Mouse (Mus musculus) cerebellum, adult 11-12 months (tissue): ENCODE measurements around the gene Mrps22.

ENCODE experiments used
- DNase-seq: peaks from one replicate; pipeline ENCODE4 v3.0.0; 2022

The Mrps22 gene

GRCm38 (mm10) chr9:98601156-98601836 lies at the start of gene Mrps22:
Mrps22 (minus strand) TSS chr9:98601660.
- peak; percentile 67 for DNase-seq

DNA sequence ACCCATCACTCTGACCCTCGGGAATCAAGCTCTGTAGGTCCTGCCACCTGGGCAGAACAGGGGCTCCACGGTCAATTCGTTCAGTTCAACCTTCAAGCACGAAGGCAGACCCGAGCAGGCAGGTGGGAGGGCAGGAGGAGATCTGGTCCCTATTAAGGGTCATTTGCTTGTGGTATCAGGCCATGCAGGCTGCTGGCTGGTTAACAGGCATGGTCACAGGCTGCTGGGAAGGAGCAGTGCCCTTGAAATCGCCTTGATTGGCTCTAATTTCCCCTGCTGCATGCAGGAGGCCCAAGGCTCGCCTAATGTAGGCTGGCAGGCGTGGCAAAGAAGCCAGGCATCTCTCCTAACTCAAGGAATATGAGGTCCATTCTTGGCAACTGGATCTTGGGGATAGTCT lies 49.1 kb upstream of the Mrps22 start:
- DNase-seq: no peak

DNA sequence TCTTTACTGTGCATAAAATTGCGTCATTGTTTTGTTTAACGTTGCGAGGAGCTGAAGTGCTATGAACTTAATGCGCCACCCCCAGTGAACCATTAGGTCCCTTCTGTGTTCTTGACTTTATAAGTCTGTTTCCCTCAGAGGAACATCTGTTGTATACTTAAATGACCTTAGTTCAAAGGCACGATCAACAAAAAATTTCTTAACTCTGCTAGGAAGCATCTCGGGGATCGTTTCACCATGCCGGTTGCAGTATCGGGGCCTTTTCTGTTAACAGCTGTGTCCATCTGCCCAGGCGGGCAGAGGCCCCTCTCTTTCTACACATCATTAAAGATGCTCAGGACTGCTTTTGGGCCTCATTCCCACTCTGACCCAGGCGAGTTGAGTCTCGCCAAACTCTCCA lies 46.0 kb upstream of the Mrps22 start:
- no peak for DNase-seq

- peak; percentile 5 for DNase-seq
Observed at GRCm38 (mm10) chr9:98645750-98646149, 44.3 kb upstream of the Mrps22 start.

DNA sequence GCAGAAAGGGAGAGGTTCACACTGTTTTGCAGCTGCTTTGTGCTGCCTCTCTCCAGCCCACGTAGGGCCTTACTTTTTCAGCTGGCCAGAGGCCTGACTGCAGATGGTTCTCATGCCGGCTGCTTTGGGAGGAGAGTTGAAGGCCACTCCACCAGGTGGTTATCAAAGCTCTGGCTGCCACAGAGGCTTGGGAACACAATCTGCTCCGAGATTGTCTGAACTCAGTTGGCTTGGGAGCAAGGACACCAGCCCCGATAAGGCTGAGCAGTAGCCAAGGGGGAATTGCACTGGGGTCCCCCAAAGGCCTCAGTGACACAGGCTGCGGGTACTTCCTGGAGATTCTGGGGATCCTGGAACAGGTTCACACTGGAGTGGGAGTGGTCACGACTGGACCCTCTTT lies 40.7 kb upstream of the Mrps22 start:
- no peak for DNase-seq

DNA sequence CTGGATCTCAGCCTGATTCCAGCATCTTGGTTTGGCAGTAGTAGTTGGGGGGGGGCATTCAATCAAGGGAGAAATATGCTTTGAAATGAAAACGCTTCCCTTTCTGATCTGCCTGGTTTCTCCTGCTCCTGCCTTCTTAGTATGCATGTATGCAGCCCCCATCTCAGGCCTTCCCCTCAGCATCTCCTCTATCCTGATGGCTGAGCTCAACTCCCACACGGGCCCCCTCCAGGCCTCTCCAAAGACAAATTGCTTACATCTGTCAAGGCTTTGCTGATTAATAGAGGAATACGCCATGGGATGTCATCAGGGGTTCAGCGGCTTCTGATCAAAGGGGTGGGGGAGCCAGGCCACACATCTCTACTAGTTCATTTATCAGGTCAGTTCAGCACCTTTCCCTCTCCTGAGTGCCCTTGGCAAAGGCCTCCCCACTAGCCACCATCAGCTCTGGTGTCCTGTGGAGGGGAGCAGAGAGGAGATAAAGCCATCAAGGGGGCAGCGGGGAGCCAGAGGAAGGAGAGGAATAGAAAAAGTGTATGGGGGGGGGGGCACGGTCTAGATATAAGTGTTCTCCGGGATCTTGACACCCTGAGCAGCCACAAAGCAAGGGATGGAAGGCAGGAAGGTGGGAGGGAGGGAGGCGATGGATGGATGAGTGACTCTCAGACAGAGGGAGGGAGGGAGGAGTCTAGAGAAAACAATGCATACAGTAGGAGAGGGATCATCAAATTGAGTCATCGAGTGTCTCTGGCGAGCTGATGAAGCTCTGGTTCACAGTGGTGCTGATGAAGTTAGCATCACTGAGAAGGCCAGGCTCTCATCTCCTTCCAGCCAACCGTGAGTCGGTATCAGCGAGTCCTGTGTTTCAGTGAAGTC lies 32.1 kb upstream of the Mrps22 start:
- no peak for DNase-seq

- DNase-seq: no peak
Observed at GRCm38 (mm10) chr9:98628480-98628879, 27.0 kb upstream of the Mrps22 start.

GRCm38 (mm10) chr9:98604896-98605295 lies 3.4 kb upstream of the Mrps22 start:
- DNase-seq: no peak

- no peak for DNase-seq
Observed at GRCm38 (mm10) chr9:98601837-98602359, 438 bp upstream of the Mrps22 start.

DNA sequence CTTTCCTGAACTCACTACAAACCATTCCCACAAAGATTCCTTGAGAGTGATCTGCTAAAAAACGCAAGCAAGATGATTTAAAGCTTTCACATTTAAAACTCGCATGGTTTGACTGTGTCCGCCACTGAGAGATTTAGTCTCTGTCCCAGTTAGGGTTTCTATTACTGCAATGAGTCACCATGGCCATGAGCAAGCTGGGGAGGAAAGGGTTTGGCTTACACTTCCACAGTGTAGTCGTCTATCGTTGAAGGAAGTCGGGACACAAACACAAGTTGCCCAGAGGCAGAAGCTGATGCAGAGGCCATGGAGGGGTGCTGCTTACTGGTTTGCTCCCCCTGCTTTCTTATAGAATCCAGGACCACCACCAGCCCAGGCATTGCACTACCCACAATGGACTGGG lies 1.4 kb downstream of the Mrps22 start:
- no peak for DNase-seq

DNA sequence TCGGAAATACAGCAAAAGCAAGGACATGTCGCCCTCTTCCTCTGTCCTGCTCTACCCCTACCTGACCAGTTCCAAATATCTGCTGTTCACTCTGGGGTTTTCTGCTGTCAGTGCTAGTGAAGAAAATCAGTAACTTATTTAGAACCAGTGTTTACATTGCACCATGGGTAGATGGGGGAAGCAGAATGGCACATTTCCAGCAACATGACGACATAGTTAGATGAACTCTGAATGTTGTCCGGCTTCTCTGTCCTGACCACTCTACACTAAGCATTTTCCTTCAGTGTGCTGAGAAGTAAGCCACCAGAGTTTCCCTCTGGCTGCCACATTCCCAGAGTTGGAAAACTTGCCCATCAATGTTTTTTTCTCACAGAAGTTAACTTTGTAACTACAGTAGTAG lies 17.6 kb downstream of the Mrps22 start:
- no peak for DNase-seq

DNA sequence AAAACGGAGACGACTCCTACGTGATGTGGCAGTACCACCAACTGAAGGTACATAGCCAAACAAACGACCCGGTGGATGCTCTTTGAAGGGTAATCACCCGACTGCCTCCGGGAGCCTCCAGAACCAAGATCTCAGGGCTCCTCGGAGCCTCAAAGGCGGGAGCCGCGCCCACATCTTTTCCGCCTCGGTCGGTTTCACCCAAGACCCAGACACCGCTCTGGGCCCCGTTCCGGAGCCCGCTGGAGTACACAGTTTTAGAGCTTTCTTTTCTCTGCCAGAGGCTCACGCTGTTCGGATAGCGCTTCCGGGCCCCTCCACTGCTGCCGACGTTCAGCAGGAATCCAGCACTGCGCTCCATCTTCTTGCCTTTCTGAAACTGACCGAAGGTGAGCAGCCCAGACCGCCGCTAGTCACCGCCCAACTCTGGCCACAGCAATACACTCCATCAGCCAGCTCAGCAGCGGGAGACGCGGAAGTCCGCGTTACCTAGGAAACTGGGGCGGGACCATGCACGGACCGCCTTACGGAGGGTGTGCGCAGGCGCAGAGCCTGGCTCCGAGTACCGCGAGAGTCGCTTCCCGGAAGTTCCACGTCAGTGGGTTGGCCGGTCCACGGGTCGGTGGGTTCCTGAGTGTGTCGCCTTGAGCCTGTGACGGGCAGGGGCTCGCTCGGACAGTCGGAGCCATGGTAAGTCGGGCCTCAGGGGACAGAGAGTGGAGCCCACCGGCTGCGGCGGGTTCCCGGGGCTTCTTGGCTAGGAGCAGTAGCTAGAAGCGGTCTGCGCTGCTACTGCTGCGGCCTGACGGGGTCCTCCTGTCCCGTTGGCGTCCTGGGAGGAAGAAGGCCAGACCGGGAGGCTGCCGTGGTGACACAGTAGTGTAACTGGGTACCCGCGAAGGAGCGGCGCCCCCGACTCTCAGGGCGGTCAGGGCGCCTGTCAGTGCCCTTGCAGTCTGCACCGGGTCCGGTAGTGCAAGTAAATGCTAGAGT lies 38.0 kb downstream of the Mrps22 start, which contains the start of gene Copb2:
Gene Copb2 (plus strand): TSS at position 585 of the 990 bp plus-strand sequence.
- peak; percentile 98 for DNase-seq

GRCm38 (mm10) chr9:98544042-98544441 lies 57.4 kb downstream of the Mrps22 start:
- no peak for DNase-seq
